Comparison of ENCODE assay signal across 17 mouse cellular contexts in genomic region chr3:152820406-152820805, GRCm38 (mm10).
DNase-seq lines count a peak whose midpoint lies in the region; ATAC-seq and TF ChIP-seq lines count a peak whose summit lies in the region.
"Had no signal": no experiment of that assay in that cellular context is flagged by ENCODE, and none has a peak within 500 bp of the region (broad histone marks: within the 10 kb centered on the region; RNA-seq: fewer than 3 reads in every experiment).

No protein-coding gene starts in this region.

- no peak overlapping the region for H3K4me3 ChIP-seq in MEL (ENCODE audit: control insufficient read depth in 1 of 2, insufficient read depth in 1 of 2, low read depth in 2 of 2, low read length in 2 of 2)
- H3K4me3 ChIP-seq in midbrain, embryonic 16.5 days (ENCODE audit: low read depth, low read length), result no peak overlapping the region
- no peak overlapping the region for H3K4me3 ChIP-seq in neural tube, embryonic 15.5 days (replicated peaks)

- H3K79me2 ChIP-seq in MEL (ENCODE audit: control insufficient read depth, insufficient read depth, low read length, poor library complexity), result no peaks in the 10 kb centered on the region

- TF ChIP-seq POLR2A in MEL (IDR thresholded peaks at IDR 0.05; ENCODE audit: control insufficient read depth in 1 of 2, insufficient read depth in 1 of 2, low read depth in 1 of 2, low read length in 2 of 2, poor library complexity in 1 of 2), result no peak

- no peak overlapping the region for H3K27ac ChIP-seq in MEL (ENCODE audit: control insufficient read depth, low read depth, low read length)
- H3K27ac ChIP-seq in midbrain, embryonic 16.5 days (ENCODE audit: low read length), result no peak overlapping the region
- H3K27ac ChIP-seq in neural tube, embryonic 15.5 days (replicated peaks), result no peak overlapping the region

- no peak for TF ChIP-seq RAD21 in MEL (IDR thresholded peaks at IDR 0.05; ENCODE audit: low read depth, low read length)

- DNase-seq in MEL (ENCODE audit: low read depth, low spot score) (peak; percentile 52), MEL-GATA-1-ER (ENCODE audit: extremely low read depth, low read depth) (peak; percentile 55)
- DNase-seq in gastrocnemius, adult 8-10 months (ENCODE audit: low spot score in 2 of 2), result no peak
- DNase-seq: adrenal gland, postnatal 25 days; cerebellum, adult 11 months; cerebellum, adult 11-12 months; cerebellum, adult 18-20 months; cerebellum, adult 2 months; cerebellum, adult 8-10 months had no signal

- H3K9ac ChIP-seq in MEL (ENCODE audit: control insufficient read depth, low read depth, low read length, poor library complexity, severe bottlenecking), result no peak overlapping the region
- no peak overlapping the region for H3K9ac ChIP-seq in midbrain, embryonic 16.5 days (ENCODE audit: low read depth, low read length)
- no peak overlapping the region for H3K9ac ChIP-seq in neural tube, embryonic 15.5 days (replicated peaks)

- TF ChIP-seq CTCF in MEL (IDR thresholded peaks at IDR 0.05 in 2 of 3, conservative IDR thresholded peaks at IDR 0.05 in 1 of 3; ENCODE audit: control insufficient read depth in 1 of 3, insufficient read depth in 1 of 3, low read depth in 2 of 3, low read length in 3 of 3, poor library complexity in 1 of 3, severe bottlenecking in 1 of 3), result no peak

- no peaks in the 10 kb centered on the region; a peak in 1 of 4 replicates for H3K36me3 ChIP-seq in MEL (ENCODE audit: control insufficient read depth in 1 of 2, insufficient read depth in 2 of 2, low read length in 2 of 2)
- H3K36me3 ChIP-seq in midbrain, embryonic 16.5 days (ENCODE audit: control insufficient read depth, insufficient read depth, low read length), result no peaks in the 10 kb centered on the region
- H3K36me3 ChIP-seq in neural tube, embryonic 15.5 days, result no peaks in the 10 kb centered on the region
- H3K36me3 ChIP-seq: G1E had no signal

- no peak overlapping the region for H3K4me2 ChIP-seq in midbrain, embryonic 16.5 days (ENCODE audit: low read length)
- no peak overlapping the region for H3K4me2 ChIP-seq in neural tube, embryonic 15.5 days

- no peaks in the 10 kb centered on the region for H3K9me3 ChIP-seq in MEL (replicated peaks; ENCODE audit: insufficient read depth, low read length)
- H3K9me3 ChIP-seq in midbrain, embryonic 16.5 days (replicated peaks; ENCODE audit: control insufficient read depth, low read length, poor library complexity, severe bottlenecking), result no peaks in the 10 kb centered on the region
- H3K9me3 ChIP-seq in neural tube, embryonic 15.5 days (replicated peaks), result no peaks in the 10 kb centered on the region
- H3K9me3 ChIP-seq: G1E had no signal

- TF ChIP-seq EP300 in MEL (IDR thresholded peaks at IDR 0.05; ENCODE audit: low read depth in 1 of 2, low read length in 2 of 2), result no peak; a peak in 1 of 4 replicates

- 81% methylated on average over 3 of the region's 3 CpGs for WGBS in midbrain, embryonic 16.5 days
- WGBS in neural tube, embryonic 15.5 days, result 85% methylated on average over 3 of the region's 3 CpGs

- H3K4me1 ChIP-seq in MEL (ENCODE audit: control insufficient read depth in 1 of 2, insufficient read depth in 2 of 2, low read length in 2 of 2), result no peaks in the 10 kb centered on the region
- no peaks in the 10 kb centered on the region for H3K4me1 ChIP-seq in midbrain, embryonic 16.5 days (ENCODE audit: control insufficient read depth, insufficient read depth, low read length)
- H3K4me1 ChIP-seq in neural tube, embryonic 15.5 days, result peaks cover 4% of the 10 kb centered on the region; the same call in 1 of the 2 replicates

- H3K27me3 ChIP-seq in MEL (ENCODE audit: control insufficient read depth in 1 of 2, insufficient read depth in 2 of 2, low read length in 2 of 2), result no peaks in the 10 kb centered on the region
- H3K27me3 ChIP-seq in midbrain, embryonic 16.5 days (ENCODE audit: control insufficient read depth, insufficient read depth, low read depth, low read length), result no peaks in the 10 kb centered on the region
- no peaks in the 10 kb centered on the region; the same call in 1 of the 2 replicates for H3K27me3 ChIP-seq in neural tube, embryonic 15.5 days (replicated peaks)
- H3K27me3 ChIP-seq: CH12.LX, Patski had no signal

- ATAC-seq in common myeloid progenitor, adult 5-6 weeks (replicated peaks; ENCODE audit: low read depth, poor library complexity, severe bottlenecking), result 0 out of 2 replicates have a peak, but pooled peaks have one; percentile 20
- no peak for ATAC-seq in midbrain, embryonic 16.5 days
- ATAC-seq in neural tube, embryonic 15.5 days (ENCODE audit: low FRiP score), result no peak
- ATAC-seq: activated CD4-positive, CD25-positive, alpha-beta regulatory T cell, adult 4 months; CD4-positive, CD25-positive, alpha-beta regulatory T cell, adult 4 months had no signal

TF ChIP-seq in MEL, 35 proteins besides CTCF, POLR2A, EP300 and RAD21:
- no peak for TF ChIP-seq GABPA (IDR thresholded peaks at IDR 0.05; ENCODE audit: low read depth, low read length)
- no peak for TF ChIP-seq UBTF (IDR thresholded peaks at IDR 0.05; ENCODE audit: borderline replicate concordance, insufficient read depth, low read depth, low read length)
- no peak for TF ChIP-seq MAZ (IDR thresholded peaks at IDR 0.05; ENCODE audit: low read depth, low read length)
- TF ChIP-seq TAL1 (IDR thresholded peaks at IDR 0.05; ENCODE audit: low read length), result no peak
- TF ChIP-seq USF2 (IDR thresholded peaks at IDR 0.05; ENCODE audit: borderline replicate concordance in 1 of 2, insufficient read depth in 1 of 2, low read depth in 1 of 2, low read length in 2 of 2), result no peak
- TF ChIP-seq GATA1 (IDR thresholded peaks at IDR 0.05; ENCODE audit: low read depth, low read length), result 0 out of 2 replicates have a peak, but pooled peaks have one; percentile 24

Comparison
In these comparisons a context has a peak if more than half of its experiments do, and no peak if none do; other contexts are left out.
1. DNase-seq: peak in MEL (single experiment) and MEL-GATA-1-ER (single experiment); none in gastrocnemius, adult 8-10 months (0 of 2).